Mouse (Mus musculus): ENCODE measurements at regions not wholly inside any gene's neighbourhood (a gene's known extent, or its start where the extent isn't known, plus 50 kb on each side); places are given as distances from the start of the nearest gene placed in this dataset.

DNA sequence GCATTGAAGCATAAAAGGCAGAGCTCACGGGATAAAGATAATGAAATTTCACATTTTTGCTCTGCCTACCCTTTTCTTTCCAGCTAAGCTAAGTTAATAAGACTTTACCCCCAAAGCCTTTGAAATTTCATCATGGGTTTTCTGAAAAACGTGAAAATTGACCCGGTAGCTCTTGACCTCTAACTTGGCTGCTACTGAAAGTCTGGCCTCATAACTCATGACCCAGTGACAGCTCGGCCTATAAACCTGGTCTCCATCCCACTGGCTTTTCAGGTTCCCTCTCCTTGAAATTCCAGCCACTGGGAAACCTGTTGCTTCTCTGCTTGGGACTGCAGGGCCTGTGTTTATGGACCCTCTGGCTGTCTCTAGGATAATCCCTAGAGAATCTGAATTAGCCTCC is 2285.3 kb downstream of the 4930444P10Rik start:
- TF ChIP-seq POLR2A (IDR thresholded peaks at IDR 0.05; ENCODE audit: borderline replicate concordance, insufficient read depth, low read length) (no peak), CTCF (IDR thresholded peaks at IDR 0.05; ENCODE audit: borderline replicate concordance, insufficient read depth, low read depth, low read length) (no peak)

Data from cerebellum, adult 2 months (tissue).